Mouse (Mus musculus): ENCODE results near the gene Gabpb2.

DNA sequence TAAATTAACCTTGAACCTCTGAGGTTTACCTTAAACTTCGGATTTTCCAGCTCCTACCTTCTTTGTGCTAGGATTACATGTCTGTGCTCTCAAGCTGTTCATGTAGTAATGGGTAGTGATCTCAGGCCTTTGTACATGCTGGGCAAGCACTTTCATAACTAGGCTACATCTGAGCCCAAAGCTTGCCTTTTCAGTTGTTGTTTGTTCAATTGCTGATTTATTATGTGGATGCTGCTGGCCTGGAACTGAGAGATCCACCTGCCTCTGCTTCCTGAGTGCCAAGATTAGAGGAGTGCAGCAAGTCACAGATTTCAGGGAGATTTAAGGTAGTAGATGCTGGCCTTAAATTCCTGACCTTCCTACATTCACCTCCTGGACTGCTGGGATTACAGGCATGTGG lies 18.6 kb downstream of the Gabpb2 start:
- no peak for TF ChIP-seq CTCF (IDR thresholded peaks at IDR 0.05)
- no peak for TF ChIP-seq POLR2A (IDR thresholded peaks at IDR 0.05; ENCODE audit: insufficient read depth, low read depth, low read length)
- no peak for TF ChIP-seq EP300 (IDR thresholded peaks at IDR 0.05; ENCODE audit: insufficient read depth, low read depth, low read length)

All from heart, adult 2 months (tissue).